Mouse (Mus musculus): ENCODE results near the gene Edn3.

DNA sequence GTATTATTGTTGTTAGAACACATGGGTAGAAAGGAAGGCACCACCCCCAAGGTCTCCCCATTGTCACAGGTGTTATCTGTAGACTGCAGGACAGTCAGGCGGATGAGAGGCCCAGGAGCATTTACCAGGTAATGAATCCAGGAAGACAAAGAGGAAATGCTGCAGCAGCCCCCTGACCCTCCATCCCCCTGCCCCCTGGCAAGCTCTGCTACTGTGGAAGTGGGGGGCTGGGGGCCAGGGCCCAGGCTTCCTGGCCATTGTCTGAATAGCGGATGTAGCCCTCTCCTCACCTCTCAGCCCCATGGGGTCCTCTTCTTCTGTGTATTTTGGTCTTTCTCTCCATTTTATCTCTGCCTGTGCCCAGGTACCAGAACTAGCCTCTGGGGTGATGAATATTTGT, 55.7 kb downstream of the Edn3 start:
- TF ChIP-seq CTCF (IDR thresholded peaks at IDR 0.05; ENCODE audit: borderline replicate concordance, extremely low read depth, insufficient read depth, insufficient read length) = no peak
- no peak for TF ChIP-seq POLR2A (IDR thresholded peaks at IDR 0.05; ENCODE audit: borderline replicate concordance, extremely low read depth, insufficient read depth, insufficient read length, poor library complexity, severe bottlenecking)

Measured in brain, embryonic 14.5 days (tissue).